Mouse (Mus musculus): ENCODE results near the gene Col16a1. TPM values are rescaled to one million over a fixed set of nuclear protein-coding genes. Genes with fewer than 3 reads are reported as not detected.

Col16a1 gene
- polyA plus RNA-seq, 1 experiment from 2014 or later, result 30.4 TPM

DNA sequence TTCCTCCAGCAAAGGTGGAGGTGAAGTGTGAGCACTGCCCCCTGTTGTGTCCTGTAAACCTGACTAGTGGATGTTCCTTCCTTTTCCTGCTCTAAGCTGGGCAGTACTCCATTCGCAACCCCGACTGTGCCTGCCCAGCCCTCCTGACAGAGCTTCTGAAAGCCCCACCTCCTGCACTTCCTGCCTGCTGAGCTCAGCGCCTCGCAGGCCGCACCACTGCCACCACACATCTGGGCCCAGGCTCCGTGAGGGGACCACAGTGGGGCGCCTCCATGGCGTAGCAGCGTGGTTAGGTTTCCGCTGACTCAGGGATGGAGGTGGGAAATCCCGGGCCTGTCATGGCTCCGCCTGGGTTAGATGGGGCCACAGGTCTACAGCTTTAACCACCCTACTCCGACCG lies 2.0 kb upstream of the Col16a1 start:
- peak overlapping the region; percentile 65 for H3K9ac ChIP-seq
- no peaks in the 10 kb centered on the region for H3K36me3 ChIP-seq
- peak overlapping the region; percentile 73 for H3K27ac ChIP-seq (replicated peaks)
- ATAC-seq (ENCODE audit: extremely low read depth, insufficient number of reproducible peaks, low FRiP score, low TSS enrichment), result no peak
- whole genome bisulfite sequencing, result 20% methylated on average over 14 of the region's 14 CpGs
- no peak overlapping the region for H3K4me3 ChIP-seq
- H3K9me3 ChIP-seq, result no peaks in the 10 kb centered on the region
- H3K27me3 ChIP-seq (replicated peaks), result peaks cover 7% of the 10 kb centered on the region; the same call in 1 of the 2 replicates
- H3K4me2 ChIP-seq, result peak overlapping the region; percentile 37
- H3K4me1 ChIP-seq, result peaks cover 68% of the 10 kb centered on the region

DNA sequence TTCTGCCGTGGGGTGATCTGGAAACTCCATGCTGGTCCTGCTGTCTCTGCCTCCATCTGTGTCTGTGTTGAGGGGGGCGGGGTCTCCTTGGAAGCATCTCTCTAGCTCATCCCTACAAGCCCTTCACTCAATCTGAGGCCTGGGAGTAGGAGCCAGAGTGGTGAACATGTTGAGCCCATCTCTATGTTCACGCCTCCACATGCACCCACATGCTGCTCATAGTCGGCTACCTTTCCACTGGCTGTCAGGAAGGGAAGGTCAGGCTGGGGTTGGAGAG lies 501 bp downstream of the Col16a1 start:
- 0 out of 2 replicates have a peak, but pooled peaks cover 7% of the 10 kb centered on the region for H3K27me3 ChIP-seq (replicated peaks)
- H3K4me1 ChIP-seq, result peaks cover 68% of the 10 kb centered on the region
- no peaks in the 10 kb centered on the region; the same call in 1 of the 2 replicates for H3K36me3 ChIP-seq
- no peaks in the 10 kb centered on the region for H3K9me3 ChIP-seq
- no peak for ATAC-seq (ENCODE audit: extremely low read depth, insufficient number of reproducible peaks, low FRiP score, low TSS enrichment)
- WGBS, result 46% methylated on average over 4 of the region's 4 CpGs
- H3K9ac ChIP-seq, result peak overlapping the region; percentile 86
- peak overlapping the region; percentile 82 for H3K4me2 ChIP-seq
- H3K27ac ChIP-seq (replicated peaks), result peak overlapping the region; percentile 87
- peak overlapping the region; percentile 59 for H3K4me3 ChIP-seq

DNA sequence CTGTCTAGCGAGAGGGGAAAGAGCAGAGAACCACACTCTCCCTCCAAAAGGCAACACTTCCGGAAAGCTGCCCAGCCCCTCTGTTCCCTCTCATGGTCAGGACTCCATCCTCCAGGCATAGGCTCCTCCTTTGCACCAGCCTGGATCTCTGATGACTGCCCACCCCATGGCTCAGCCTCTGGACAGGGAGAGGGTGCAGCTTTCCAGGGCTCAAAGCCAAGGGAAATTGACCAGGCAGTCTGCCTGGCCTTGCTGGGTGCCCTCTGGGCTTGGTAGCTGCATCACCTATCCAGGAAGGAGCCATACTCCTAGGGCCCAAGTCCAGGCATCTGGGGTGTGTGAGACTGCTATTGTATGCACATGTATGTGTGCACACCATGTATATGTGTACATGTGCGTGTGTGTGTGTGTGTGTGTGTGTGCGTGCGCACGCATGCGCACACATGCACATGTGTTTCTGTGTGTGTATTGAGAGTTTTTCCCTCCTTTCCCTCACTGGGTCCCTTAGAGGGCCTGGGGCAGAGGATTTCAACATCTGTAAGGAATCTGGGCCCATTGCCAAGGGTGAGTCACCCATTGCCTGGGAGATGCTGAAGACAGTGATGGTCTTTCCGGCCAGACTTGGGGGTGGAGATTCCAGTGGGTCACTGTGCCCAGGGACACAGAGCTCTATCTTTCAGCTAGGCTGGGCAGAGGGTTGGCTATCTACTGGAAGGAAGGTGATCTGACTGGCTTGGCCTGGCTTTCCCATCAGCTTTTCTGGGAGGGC lies 2.6 kb downstream of the Col16a1 start:
- H3K27me3 ChIP-seq (replicated peaks), result peaks cover 24% of the 10 kb centered on the region; the same call in 1 of the 2 replicates
- H3K36me3 ChIP-seq, result peaks cover 4% of the 10 kb centered on the region; the same call in 1 of the 2 replicates
- peaks cover 65% of the 10 kb centered on the region for H3K4me1 ChIP-seq
- no peak overlapping the region for H3K4me3 ChIP-seq
- 0 out of 2 replicates have a peak overlapping the region, but pooled peaks have one; percentile 44 for H3K9ac ChIP-seq
- H3K9me3 ChIP-seq, result no peaks in the 10 kb centered on the region
- peak overlapping the region; percentile 82 for H3K27ac ChIP-seq (replicated peaks)
- H3K4me2 ChIP-seq, result peak overlapping the region; percentile 82
- WGBS, result 67% methylated on average over 8 of the region's 8 CpGs
- ATAC-seq (ENCODE audit: extremely low read depth, insufficient number of reproducible peaks, low FRiP score, low TSS enrichment), result no peak

DNA sequence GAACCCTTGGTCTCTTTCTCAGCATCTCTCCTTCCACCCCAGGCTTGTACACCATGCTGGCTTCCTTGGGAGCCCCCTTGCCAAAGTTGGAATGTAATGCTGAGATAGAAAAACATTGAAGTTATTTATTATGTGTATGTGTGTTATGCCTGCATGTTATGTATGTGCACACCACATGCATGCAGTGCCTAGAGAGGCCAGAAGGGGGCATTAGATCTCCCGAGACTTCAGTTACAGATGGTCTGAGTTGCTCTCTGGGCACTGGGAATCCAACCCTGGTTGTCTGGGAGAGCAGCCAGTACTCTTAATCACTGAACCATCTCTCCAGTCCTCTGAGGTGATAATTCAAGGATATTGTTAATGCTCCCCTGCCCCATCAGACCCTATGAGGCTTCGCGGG lies 4.6 kb downstream of the Col16a1 start:
- H3K9me3 ChIP-seq, result no peaks in the 10 kb centered on the region
- no peak for ATAC-seq (ENCODE audit: extremely low read depth, insufficient number of reproducible peaks, low FRiP score, low TSS enrichment)

DNA sequence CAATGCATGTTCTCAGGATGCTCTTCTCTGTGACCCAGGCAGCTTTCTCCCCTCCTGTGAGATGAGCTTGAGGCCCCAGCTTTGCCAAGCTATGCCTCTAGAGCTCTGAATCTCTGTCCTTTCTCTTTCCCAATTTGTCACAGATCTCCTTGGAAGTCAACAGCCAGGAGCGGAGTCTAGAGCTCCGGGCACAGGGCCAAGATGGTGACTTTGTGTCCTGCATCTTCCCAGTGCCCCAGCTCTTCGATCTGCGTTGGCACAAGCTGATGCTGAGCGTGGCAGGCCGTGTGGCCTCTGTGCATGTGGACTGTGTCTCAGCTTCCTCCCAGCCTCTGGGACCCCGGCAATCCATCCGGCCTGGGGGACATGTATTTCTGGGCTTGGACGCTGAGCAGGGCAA lies 5.5 kb downstream of the Col16a1 start:
- Histone ChIP-seq H3K9ac (no peak overlapping the region), H3K4me1 (peaks cover 39% of the 10 kb centered on the region), H3K27ac (replicated peaks) (no peak overlapping the region), H3K4me3 (no peak overlapping the region), H3K4me2 (no peak overlapping the region), H3K36me3 (peaks cover 4% of the 10 kb centered on the region; the same call in 1 of the 2 replicates), H3K27me3 (replicated peaks) (peaks cover 24% of the 10 kb centered on the region; the same call in 1 of the 2 replicates), H3K9me3 (no peaks in the 10 kb centered on the region)
- 77% methylated on average over 9 of the region's 9 CpGs for whole genome bisulfite sequencing
- no peak for ATAC-seq (ENCODE audit: extremely low read depth, insufficient number of reproducible peaks, low FRiP score, low TSS enrichment)

More for the DNA sequence above, 4.6 kb downstream of the Col16a1 start:
- H3K36me3 ChIP-seq, result peaks cover 4% of the 10 kb centered on the region; the same call in 1 of the 2 replicates
- peaks cover 45% of the 10 kb centered on the region for H3K4me1 ChIP-seq
- no peak overlapping the region for H3K27ac ChIP-seq (replicated peaks)
- no peak overlapping the region for H3K9ac ChIP-seq
- no peak overlapping the region for H3K4me3 ChIP-seq
- 87% methylated on average over 3 of the region's 3 CpGs for WGBS
- H3K4me2 ChIP-seq, result no peak overlapping the region
- peaks cover 24% of the 10 kb centered on the region; the same call in 1 of the 2 replicates for H3K27me3 ChIP-seq (replicated peaks)

DNA sequence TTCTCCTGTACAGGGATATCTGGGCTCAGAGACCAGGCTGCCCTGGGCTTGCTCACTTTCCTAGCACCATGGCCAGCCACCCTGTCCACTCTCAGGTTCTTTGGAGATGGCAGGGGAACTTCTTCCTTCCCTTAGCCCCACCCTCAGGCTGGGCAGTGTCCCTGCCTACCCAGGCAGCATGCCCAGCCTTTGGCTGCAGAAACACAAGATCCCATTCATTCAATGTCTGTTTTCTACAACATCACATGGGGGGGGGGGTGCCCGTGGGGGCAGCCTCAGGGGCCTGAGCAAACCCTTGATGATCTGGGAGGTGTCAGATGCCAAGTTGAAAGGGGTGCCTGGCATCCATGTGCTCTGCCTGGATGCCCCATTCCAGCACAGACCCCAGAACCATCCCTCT lies 7.1 kb downstream of the Col16a1 start:
- ATAC-seq (ENCODE audit: extremely low read depth, insufficient number of reproducible peaks, low FRiP score, low TSS enrichment), result no peak
- Histone ChIP-seq H3K27me3 (replicated peaks) (peaks cover 17% of the 10 kb centered on the region; the same call in 1 of the 2 replicates), H3K9ac (no peak overlapping the region), H3K36me3 (peaks cover 10% of the 10 kb centered on the region), H3K4me3 (no peak overlapping the region), H3K4me2 (no peak overlapping the region), H3K4me1 (peaks cover 23% of the 10 kb centered on the region), H3K27ac (replicated peaks) (no peak overlapping the region), H3K9me3 (no peaks in the 10 kb centered on the region)
- WGBS, result 47% methylated on average over 1 of the region's 1 CpGs

DNA sequence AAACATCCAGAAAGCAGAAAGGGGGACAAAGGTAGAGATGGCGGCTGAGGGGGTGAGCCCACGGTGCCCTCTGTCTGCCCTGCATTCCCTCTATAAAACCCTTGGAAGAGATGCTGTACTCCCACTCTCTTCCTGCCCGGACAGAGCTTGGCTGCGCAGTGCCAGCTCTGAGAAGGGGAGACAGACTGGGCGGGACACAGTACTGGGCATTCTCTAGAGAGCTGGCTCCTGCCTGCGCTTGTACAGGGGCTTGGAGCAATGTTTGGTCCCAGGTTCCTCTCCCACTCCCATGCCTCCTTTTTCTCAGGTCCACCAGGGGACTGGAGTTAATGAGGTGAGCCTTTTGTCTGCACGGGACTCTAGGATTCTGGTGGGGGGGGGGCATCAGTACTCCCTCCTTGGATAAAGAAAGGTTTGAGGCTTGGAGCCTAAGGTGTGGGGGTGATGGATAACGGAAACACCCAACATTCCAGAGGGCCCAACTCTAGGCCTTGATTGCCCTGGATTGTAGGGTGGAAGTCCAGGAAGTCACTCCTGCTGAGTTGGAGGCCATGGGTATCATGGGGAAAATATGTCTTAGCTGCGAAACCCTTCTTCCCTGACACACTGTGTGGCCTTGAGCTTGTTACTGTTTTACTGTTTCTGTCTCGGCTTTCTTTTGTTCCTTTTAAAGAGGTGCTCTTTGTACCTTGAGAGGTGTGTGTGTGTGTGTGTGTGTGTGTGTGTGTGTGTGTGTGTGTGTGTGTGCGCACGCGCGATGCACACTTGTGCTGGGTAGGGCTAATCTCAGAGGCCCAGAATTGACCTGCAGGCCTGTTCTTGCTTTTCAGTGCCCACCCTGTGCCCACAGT lies 7.7 kb downstream of the Col16a1 start:
- Histone ChIP-seq H3K36me3 (peaks cover 10% of the 10 kb centered on the region), H3K27ac (replicated peaks) (no peak overlapping the region), H3K27me3 (replicated peaks) (peaks cover 17% of the 10 kb centered on the region; the same call in 1 of the 2 replicates), H3K4me3 (no peak overlapping the region), H3K4me1 (peaks cover 17% of the 10 kb centered on the region), H3K9ac (no peak overlapping the region), H3K9me3 (no peaks in the 10 kb centered on the region), H3K4me2 (no peak overlapping the region)
- WGBS, result 86% methylated on average over 14 of the region's 14 CpGs
- no peak for ATAC-seq (ENCODE audit: extremely low read depth, insufficient number of reproducible peaks, low FRiP score, low TSS enrichment)

DNA sequence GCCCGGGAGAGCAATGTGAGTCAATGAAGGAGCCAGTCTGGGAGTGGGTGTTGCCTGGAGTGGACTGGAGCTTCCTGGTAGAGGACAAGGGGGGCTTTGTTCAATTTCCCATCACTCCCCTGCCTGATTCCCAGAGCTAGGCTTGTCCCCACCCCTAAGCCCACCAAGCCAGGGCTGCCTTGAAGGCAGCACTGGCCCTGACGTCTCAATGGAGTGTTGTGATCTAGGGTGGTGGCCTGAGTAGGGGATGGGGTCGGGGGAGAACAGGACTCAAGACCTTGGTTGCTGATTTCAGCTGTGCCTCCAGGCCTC lies 8.3 kb downstream of the Col16a1 start:
- Histone ChIP-seq H3K4me1 (peaks cover 11% of the 10 kb centered on the region), H3K27me3 (replicated peaks) (peaks cover 19% of the 10 kb centered on the region), H3K27ac (replicated peaks) (no peak overlapping the region), H3K4me2 (no peak overlapping the region), H3K9ac (no peak overlapping the region), H3K36me3 (peaks cover 15% of the 10 kb centered on the region), H3K9me3 (no peaks in the 10 kb centered on the region), H3K4me3 (no peak overlapping the region)
- no peak for ATAC-seq (ENCODE audit: extremely low read depth, insufficient number of reproducible peaks, low FRiP score, low TSS enrichment)
- WGBS, result 54% methylated on average over 3 of the region's 3 CpGs

DNA sequence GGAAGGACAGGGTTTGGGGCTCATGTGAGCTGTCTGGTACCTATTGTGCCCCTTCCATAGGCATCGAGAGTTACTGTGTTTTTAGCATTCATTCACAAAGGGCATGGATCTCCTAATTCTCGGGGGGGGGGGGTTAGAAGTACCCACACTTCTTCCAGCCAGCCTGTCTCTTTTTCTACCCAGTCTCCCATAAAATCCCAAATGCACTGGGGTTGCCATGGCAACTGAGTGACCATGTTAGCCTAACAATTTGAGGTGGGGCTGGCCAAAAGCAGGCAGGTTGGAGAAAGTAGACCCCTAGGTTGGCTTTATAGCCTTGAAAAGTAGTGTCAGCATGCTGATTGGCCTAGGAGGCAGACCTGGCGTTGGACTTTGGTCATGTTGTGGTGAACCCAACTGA lies 8.8 kb downstream of the Col16a1 start:
- Histone ChIP-seq H3K9ac (no peak overlapping the region), H3K4me1 (peaks cover 9% of the 10 kb centered on the region), H3K9me3 (no peaks in the 10 kb centered on the region), H3K27me3 (replicated peaks) (peaks cover 22% of the 10 kb centered on the region), H3K27ac (replicated peaks) (no peak overlapping the region), H3K36me3 (peaks cover 15% of the 10 kb centered on the region), H3K4me2 (no peak overlapping the region), H3K4me3 (no peak overlapping the region)
- no peak for ATAC-seq (ENCODE audit: extremely low read depth, insufficient number of reproducible peaks, low FRiP score, low TSS enrichment)
- WGBS, result 63% methylated on average over 3 of the region's 3 CpGs

DNA sequence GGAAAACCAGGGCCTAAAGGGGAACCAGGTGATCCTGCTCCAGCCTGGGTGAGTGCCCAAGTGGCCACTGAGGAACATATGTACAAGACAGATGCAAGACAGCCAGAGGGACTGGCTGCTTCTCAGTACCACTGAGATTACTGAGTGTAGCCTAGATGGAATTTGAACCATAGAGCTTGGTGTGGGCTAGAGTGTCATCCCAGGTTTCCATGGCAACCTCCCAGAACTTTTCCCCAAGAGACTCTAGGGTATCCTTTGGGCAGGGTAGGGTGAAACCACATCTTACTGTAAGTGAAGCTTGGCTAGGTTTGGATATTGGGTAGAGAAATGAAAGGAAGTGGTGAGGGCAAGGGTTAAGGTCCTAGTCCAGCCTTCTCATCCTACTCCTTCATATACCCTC lies 13.3 kb downstream of the Col16a1 start:
- no peaks in the 10 kb centered on the region for H3K9me3 ChIP-seq
- no peak for ATAC-seq (ENCODE audit: extremely low read depth, insufficient number of reproducible peaks, low FRiP score, low TSS enrichment)
- no peaks in the 10 kb centered on the region for H3K4me1 ChIP-seq
- H3K27ac ChIP-seq (replicated peaks), result no peak overlapping the region
- H3K36me3 ChIP-seq, result peaks cover 11% of the 10 kb centered on the region
- peaks cover 20% of the 10 kb centered on the region for H3K27me3 ChIP-seq (replicated peaks)
- no peak overlapping the region for H3K4me2 ChIP-seq
- no peak overlapping the region for H3K9ac ChIP-seq
- no peak overlapping the region for H3K4me3 ChIP-seq

DNA sequence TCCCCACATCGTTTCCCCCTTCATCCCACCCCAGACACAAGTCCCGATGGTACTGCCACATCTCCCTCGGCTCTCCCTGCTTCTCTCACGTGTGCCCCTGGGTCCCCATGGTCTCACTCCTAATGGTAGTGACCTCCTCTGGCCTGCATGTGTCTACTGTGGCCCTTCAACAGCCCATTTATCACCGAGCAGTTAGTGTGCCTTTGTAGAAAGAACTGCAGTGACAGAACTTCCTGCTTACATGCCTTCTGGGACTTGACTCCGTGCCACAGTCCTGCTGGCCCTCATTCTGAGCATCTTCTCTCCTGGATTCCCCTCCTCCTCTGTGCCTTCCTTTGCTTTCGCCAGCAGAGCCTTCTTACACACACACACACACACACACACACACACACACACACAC lies 15.6 kb downstream of the Col16a1 start:
- no peak overlapping the region for H3K27ac ChIP-seq (replicated peaks)
- ATAC-seq (ENCODE audit: extremely low read depth, insufficient number of reproducible peaks, low FRiP score, low TSS enrichment), result no peak
- WGBS, result 56% methylated on average over 7 of the region's 7 CpGs
- H3K4me2 ChIP-seq, result no peak overlapping the region
- no peak overlapping the region for H3K9ac ChIP-seq
- peaks cover 20% of the 10 kb centered on the region for H3K27me3 ChIP-seq (replicated peaks)
- H3K36me3 ChIP-seq, result peaks cover 11% of the 10 kb centered on the region
- H3K9me3 ChIP-seq, result no peaks in the 10 kb centered on the region
- no peaks in the 10 kb centered on the region for H3K4me1 ChIP-seq
- H3K4me3 ChIP-seq, result no peak overlapping the region
